In genomic region chr9:65225795-65226194, GRCm38 (mm10) we compare ENCODE assay signal across 8 mouse cellular contexts. TPM values are rescaled to one million over a fixed set of nuclear protein-coding genes. Genes with fewer than 3 reads are reported as not detected.
DNase-seq lines count a peak whose midpoint lies in the region; ATAC-seq and TF ChIP-seq lines count a peak whose summit lies in the region.

No protein-coding gene starts in this region.

- H3K4me1 ChIP-seq in E14TG2a.4 (replicated peaks; ENCODE audit: low read depth, low read length) = peaks cover 48% of the 10 kb centered on the region

- H3K4me3 ChIP-seq in E14TG2a.4 (replicated peaks; ENCODE audit: low read length) = no peak overlapping the region

- peak; percentile 94 for TF ChIP-seq CTCF in E14TG2a.4 (conservative IDR thresholded peaks at IDR 0.05; ENCODE audit: low read length)

- DNase-seq in cerebellum, postnatal 10 days = peak; percentile 73 to 78
- no peak for DNase-seq in cerebellum, adult 11-12 months
- DNase-seq in layer of hippocampus, postnatal 10 days (ENCODE audit: low spot score in 2 of 2) = peak; percentile 55 to 56
- DNase-seq in layer of hippocampus, adult 11-12 months (ENCODE audit: low spot score) = no peak
- peak; percentile 42 for DNase-seq in forelimb bud, embryonic 11.5 days (ENCODE audit: low read depth, low spot score)
- DNase-seq in adrenal gland, postnatal 4 days (ENCODE audit: low spot score in 2 of 2) = no peak

- H3K27me3 ChIP-seq in E14TG2a.4 (ENCODE audit: insufficient read depth, low read length) = no peaks in the 10 kb centered on the region

- peaks cover 27% of the 10 kb centered on the region for H3K36me3 ChIP-seq in E14TG2a.4 (ENCODE audit: insufficient read depth, low read length)

- no peaks in the 10 kb centered on the region for H3K9me3 ChIP-seq in E14TG2a.4 (ENCODE audit: low read length)

- no peak for ATAC-seq in granulocyte monocyte progenitor cell, adult 5-6 weeks (replicated peaks; ENCODE audit: poor library complexity, severe bottlenecking)

RNA-seq across cellular contexts. Expression of gene Parp16, which starts 30.6 kb away (rescaled TPM):
- total RNA-seq in layer of hippocampus, postnatal 10 days (2021) = 1 to 10 TPM; 4.5 to 5.6 TPM
- 2.1 and 8.0 TPM in 2 replicates for total RNA-seq in granulocyte monocyte progenitor cell, adult 5-6 weeks (2014; fragmentation: Nextera tagmentation)
- 1.4 and 2.2 TPM in 2 replicates for total RNA-seq in granulocyte monocyte progenitor cell, adult 5-6 weeks (2017)
- total RNA-seq in adrenal gland, postnatal 4 days (2021) = 10 to 100 TPM; 23.2 to 27.0 TPM

RNA-seq across cellular contexts. Expression of gene Cilp, which starts 39.2 kb away (rescaled TPM):
- under 1 TPM in 1 of 2 experiments, not detected in 1; 0.18 TPM for total RNA-seq in layer of hippocampus, postnatal 10 days (2021)
- total RNA-seq in granulocyte monocyte progenitor cell, adult 5-6 weeks (2014; fragmentation: Nextera tagmentation) = not detected in 2 replicates
- not detected in 2 replicates for total RNA-seq in granulocyte monocyte progenitor cell, adult 5-6 weeks (2017)
- 1 to 10 TPM; 4.8 to 7.6 TPM for total RNA-seq in adrenal gland, postnatal 4 days (2021)

Comparison
In these comparisons a context has a peak if more than half of its experiments do, and no peak if none do; other contexts are left out.
1. DNase-seq: peak in cerebellum, postnatal 10 days (2 of 2), layer of hippocampus, postnatal 10 days (2 of 2) and forelimb bud, embryonic 11.5 days (single experiment); none in cerebellum, adult 11-12 months (single experiment), layer of hippocampus, adult 11-12 months (single experiment) and adrenal gland, postnatal 4 days (0 of 2).
2. RNA of gene Cilp, which starts 39.2 kb away (total RNA-seq): 4.8 to 7.6 TPM in adrenal gland, postnatal 4 days; 0.18 TPM in layer of hippocampus, postnatal 10 days and not detected in granulocyte monocyte progenitor cell, adult 5-6 weeks; every median in the first group is over 4 times any median in the second.